ENCODE assay signal across 7 mouse cellular contexts in genomic region chr3:16466388-16466787, GRCm38 (mm10).
A peak's percentile ranks its signal among the peaks of the same experiment; 100 is the strongest.
DNase-seq lines count a peak whose midpoint lies in the region; TF ChIP-seq lines count a peak whose summit lies in the region.

No protein-coding gene starts in this region.

- 17% methylated on average over 9 of the region's 9 CpGs for WGBS in midbrain, embryonic 10.5 days

- no peak overlapping the region for H3K9ac ChIP-seq in MEL (ENCODE audit: control insufficient read depth, low read depth, low read length, poor library complexity, severe bottlenecking)

- no peaks in the 10 kb centered on the region for H3K4me1 ChIP-seq in MEL (ENCODE audit: control insufficient read depth in 1 of 2, insufficient read depth in 2 of 2, low read length in 2 of 2)
- H3K4me1 ChIP-seq in midbrain, embryonic 10.5 days = no peaks in the 10 kb centered on the region
- H3K4me1 ChIP-seq in testis, adult 2 months (ENCODE audit: control insufficient read depth, insufficient read depth, low read length) = no peaks in the 10 kb centered on the region

- H3K79me3 ChIP-seq in C2C12 (ENCODE audit: low read depth) = no peaks in the 10 kb centered on the region

- TF ChIP-seq EP300 in MEL (IDR thresholded peaks at IDR 0.05; ENCODE audit: low read depth in 1 of 2, low read length in 2 of 2) = no peak

- no peak for TF ChIP-seq POLR2A in MEL (IDR thresholded peaks at IDR 0.05; ENCODE audit: control insufficient read depth in 1 of 2, insufficient read depth in 1 of 2, low read depth in 1 of 2, low read length in 2 of 2, poor library complexity in 1 of 2)
- no peak for TF ChIP-seq POLR2A in testis, adult 2 months (IDR thresholded peaks at IDR 0.05; ENCODE audit: control insufficient read depth, low read depth, low read length)

- no peaks in the 10 kb centered on the region for H3K9me3 ChIP-seq in MEL (replicated peaks; ENCODE audit: insufficient read depth, low read length)
- no peaks in the 10 kb centered on the region for H3K9me3 ChIP-seq in midbrain, embryonic 10.5 days (replicated peaks)

- no peak overlapping the region for H3K4me3 ChIP-seq in C2C12 (ENCODE audit: insufficient read depth, poor library complexity, severe bottlenecking)
- no peak overlapping the region for H3K4me3 ChIP-seq in MEL (ENCODE audit: control insufficient read depth in 1 of 2, insufficient read depth in 1 of 2, low read depth in 2 of 2, low read length in 2 of 2)
- peak overlapping the region; percentile 22; the same call in 1 of the 2 replicates for H3K4me3 ChIP-seq in midbrain, embryonic 10.5 days
- no peak overlapping the region for H3K4me3 ChIP-seq in testis, adult 2 months (ENCODE audit: control insufficient read depth, low read depth, low read length)

- H3K27ac ChIP-seq in MEL (ENCODE audit: control insufficient read depth, low read depth, low read length) = no peak overlapping the region
- H3K27ac ChIP-seq in midbrain, embryonic 10.5 days (replicated peaks) = peak overlapping the region; percentile 19; the same call in 1 of the 2 replicates
- H3K27ac ChIP-seq in testis, adult 2 months (ENCODE audit: control insufficient read depth, insufficient read depth, low read depth, low read length) = no peak overlapping the region

- peak; percentile 69 for TF ChIP-seq RAD21 in MEL (IDR thresholded peaks at IDR 0.05; ENCODE audit: low read depth, low read length)

- no peaks in the 10 kb centered on the region for H3K79me2 ChIP-seq in C2C12 (ENCODE audit: control insufficient read depth, insufficient read depth)
- no peaks in the 10 kb centered on the region for H3K79me2 ChIP-seq in MEL (ENCODE audit: control insufficient read depth, insufficient read depth, low read length, poor library complexity)

- H3K36me3 ChIP-seq in C2C12 (ENCODE audit: control insufficient read depth, insufficient read depth) (no peaks in the 10 kb centered on the region), MEL (ENCODE audit: control insufficient read depth in 1 of 2, insufficient read depth in 2 of 2, low read length in 2 of 2) (no peaks in the 10 kb centered on the region)
- no peaks in the 10 kb centered on the region for H3K36me3 ChIP-seq in midbrain, embryonic 10.5 days
- no peaks in the 10 kb centered on the region for H3K36me3 ChIP-seq in testis, adult 2 months (ENCODE audit: control insufficient read depth, insufficient read depth, low read length)

- DNase-seq in MEL (ENCODE audit: low read depth, low spot score) = peak; percentile 57
- DNase-seq in cerebellum, postnatal 25 days = peak; percentile 66 to 75
- peak; percentile 64 to 81 for DNase-seq in frontal cortex, postnatal 36 days (ENCODE audit: low spot score in 2 of 2)
- DNase-seq in layer of hippocampus, postnatal 14 days (ENCODE audit: low spot score in 2 of 2) = peak; percentile 55 to 59
- peak; percentile 61 for DNase-seq in midbrain, embryonic 10.5 days (ENCODE audit: low spot score)

- TF ChIP-seq CTCF in C2C12 (IDR thresholded peaks at IDR 0.05; ENCODE audit: control insufficient read depth, insufficient read depth, insufficient read length) (peak; percentile 17), MEL (IDR thresholded peaks at IDR 0.05 in 2 of 3, conservative IDR thresholded peaks at IDR 0.05 in 1 of 3; ENCODE audit: control insufficient read depth in 1 of 3, insufficient read depth in 1 of 3, low read depth in 2 of 3, low read length in 3 of 3, poor library complexity in 1 of 3, severe bottlenecking in 1 of 3) (peak; percentile 61 to 74 (median 66))
- peak; percentile 52; the same call in 1 of the 2 replicates for TF ChIP-seq CTCF in testis, adult 2 months (IDR thresholded peaks at IDR 0.05; ENCODE audit: control insufficient read depth, insufficient read depth, insufficient replicate concordance, low read depth, low read length)

- H3ac ChIP-seq in C2C12 (ENCODE audit: control insufficient read depth, insufficient read length, low read depth) = no peak overlapping the region

- no peaks in the 10 kb centered on the region for H3K27me3 ChIP-seq in C2C12 (ENCODE audit: control insufficient read depth, insufficient read depth, insufficient read length)
- no peaks in the 10 kb centered on the region for H3K27me3 ChIP-seq in MEL (ENCODE audit: control insufficient read depth in 1 of 2, insufficient read depth in 2 of 2, low read length in 2 of 2)
- H3K27me3 ChIP-seq in midbrain, embryonic 10.5 days (ENCODE audit: low read depth, poor library complexity, severe bottlenecking) = no peaks in the 10 kb centered on the region
- no peaks in the 10 kb centered on the region for H3K27me3 ChIP-seq in testis, adult 2 months (ENCODE audit: control insufficient read depth, insufficient read depth, low read length)

TF ChIP-seq in C2C12, 6 proteins besides CTCF, POLR2A, EP300 and RAD21:
- no peak for TF ChIP-seq CEBPB (IDR thresholded peaks at IDR 0.05; ENCODE audit: low read depth)
- TF ChIP-seq FOSL1 (IDR thresholded peaks at IDR 0.05; ENCODE audit: insufficient read depth, low read length, poor library complexity, severe bottlenecking) = no peak

TF ChIP-seq in MEL, 35 proteins besides CTCF, POLR2A, EP300 and RAD21:
- TF ChIP-seq MYC (IDR thresholded peaks at IDR 0.05; ENCODE audit: low read depth, low read length) (no peak), SIN3A (IDR thresholded peaks at IDR 0.05; ENCODE audit: low read length) (no peak), BHLHE40 (IDR thresholded peaks at IDR 0.05; ENCODE audit: borderline replicate concordance, low read depth, low read length) (no peak), MEF2A (IDR thresholded peaks at IDR 0.05; ENCODE audit: extremely low read depth, insufficient replicate concordance, low read depth, low read length, poor library complexity, severe bottlenecking) (no peak), JUND (IDR thresholded peaks at IDR 0.05; ENCODE audit: low read depth, low read length) (no peak), CHD1 (IDR thresholded peaks at IDR 0.05; ENCODE audit: low read depth, low read length) (no peak), ZNF384 (IDR thresholded peaks at IDR 0.05; ENCODE audit: low read depth, low read length) (peak; percentile 63), ZKSCAN1 (IDR thresholded peaks at IDR 0.05; ENCODE audit: low read depth, low read length) (no peak), SMC3 (IDR thresholded peaks at IDR 0.05; ENCODE audit: low read depth, low read length) (peak; percentile 72), UBTF (IDR thresholded peaks at IDR 0.05; ENCODE audit: borderline replicate concordance, insufficient read depth, low read depth, low read length) (no peak), RCOR1 (IDR thresholded peaks at IDR 0.05; ENCODE audit: low read depth, low read length) (no peak), GATA1 (IDR thresholded peaks at IDR 0.05; ENCODE audit: low read depth, low read length) (no peak), NRF1 (IDR thresholded peaks at IDR 0.05; ENCODE audit: insufficient read depth, low read depth, low read length, poor library complexity, severe bottlenecking) (no peak), TCF12 (IDR thresholded peaks at IDR 0.05; ENCODE audit: low read depth, low read length) (no peak), E2F4 (IDR thresholded peaks at IDR 0.05; ENCODE audit: borderline replicate concordance, low read depth, low read length) (no peak), TAL1 (IDR thresholded peaks at IDR 0.05; ENCODE audit: low read length) (no peak), ZC3H11A (IDR thresholded peaks at IDR 0.05; ENCODE audit: low read depth, low read length) (peak; percentile 30; the same call in 1 of the 2 replicates), POLR2AphosphoS2 (IDR thresholded peaks at IDR 0.05; ENCODE audit: low read length) (no peak), CHD2 (IDR thresholded peaks at IDR 0.05; ENCODE audit: low read length) (no peak), POLR2AphosphoS5 (IDR thresholded peaks at IDR 0.05; ENCODE audit: borderline replicate concordance, low read depth, low read length) (no peak), MXI1 (IDR thresholded peaks at IDR 0.05; ENCODE audit: low read depth, low read length) (no peak), ETS1 (IDR thresholded peaks at IDR 0.05; ENCODE audit: low read depth, low read length) (no peak), MAZ (IDR thresholded peaks at IDR 0.05; ENCODE audit: low read depth, low read length) (no peak), USF1 (IDR thresholded peaks at IDR 0.05; ENCODE audit: low read depth, low read length) (no peak), USF2 (IDR thresholded peaks at IDR 0.05; ENCODE audit: borderline replicate concordance in 1 of 2, insufficient read depth in 1 of 2, low read depth in 1 of 2, low read length in 2 of 2) (no peak), ZMIZ1 (IDR thresholded peaks at IDR 0.05; ENCODE audit: low read depth, low read length) (no peak)
